Mouse (Mus musculus) ES-E14 (cell line): ENCODE data around the gene Unk. TPM values are rescaled to one million over a fixed set of nuclear protein-coding genes. Genes with fewer than 3 reads are reported as not detected.

Experiments used
- DNase-seq: peaks from one replicate; pipeline ENCODE4 v3.0.0-alpha.2; 2013; ENCODE audit warnings: low read depth, low spot score
- H3K27ac ChIP-seq: 2 replicates; pipeline ENCODE4 v1.5.1; 2012; ENCODE audit warnings: low read depth, mild to moderate bottlenecking, low read length, moderate library complexity, mixed read lengths; ENCODE audit not compliant: poor library complexity, insufficient read depth, severe bottlenecking
- H3K36me3 ChIP-seq: 2 replicates; pipeline ENCODE4 v1.6.1; 2012; ENCODE audit warnings: mild to moderate bottlenecking, low read length, moderate library complexity, mixed read lengths; ENCODE audit not compliant: control insufficient read depth, poor library complexity, insufficient read depth, severe bottlenecking
- H3K4me1 ChIP-seq, 2 experiments: fragments of 150-350 bp in 1 of 2; sonication (generic) in 1 of 2; 2 replicates each; pipeline ENCODE4 v1.6.1; 2012; ENCODE audit warnings: low read length in 2 of 2, mild to moderate bottlenecking in 1 of 2, mixed read lengths in 1 of 2; ENCODE audit not compliant: control insufficient read depth in 2 of 2, insufficient read depth in 2 of 2, poor library complexity in 1 of 2
- H3K4me3 ChIP-seq, 2 experiments: fragments of 150-350 bp in 1 of 2; sonication (generic) in 1 of 2; 2 replicates each; pipeline ENCODE4 v1.5.1; 2012; ENCODE audit warnings: low read length in 2 of 2, low read depth in 1 of 2, mild to moderate bottlenecking in 1 of 2, mixed read lengths in 1 of 2; ENCODE audit not compliant: insufficient read depth in 1 of 2, poor library complexity in 1 of 2, severe bottlenecking in 1 of 2
- H3K9ac ChIP-seq: 2 replicates; pipeline ENCODE4 v1.6.1; 2012; ENCODE audit warnings: low read depth, mild to moderate bottlenecking, low read length, mixed read lengths; ENCODE audit not compliant: poor library complexity, insufficient read depth, severe bottlenecking
- H3K9me3 ChIP-seq: fragments of 150-350 bp; sonication (generic); 2 replicates; pipeline ENCODE4 v1.6.1; 2012; ENCODE audit warnings: low read depth, mild to moderate bottlenecking, low read length; ENCODE audit not compliant: control insufficient read depth, insufficient read depth
- CHD2 ChIP-seq: IDR thresholded peaks from 2 replicates; pipeline ENCODE4 v1.6.1; 2014; ENCODE audit warnings: mild to moderate bottlenecking, low read depth, low read length, inconsistent platforms
- HCFC1 ChIP-seq: IDR thresholded peaks from 2 replicates; pipeline ENCODE4 v1.6.1; 2012; ENCODE audit warnings: low read length, inconsistent platforms, borderline replicate concordance; ENCODE audit not compliant: insufficient read depth
- MAFK ChIP-seq: IDR thresholded peaks from 2 replicates; pipeline ENCODE4 v1.6.1; 2014; ENCODE audit warnings: mild to moderate bottlenecking, low read depth, low read length, inconsistent platforms; ENCODE audit not compliant: insufficient read depth
- ZC3H11A ChIP-seq: IDR thresholded peaks from 2 replicates; pipeline ENCODE4 v1.6.1; 2012; ENCODE audit warnings: low read depth, mild to moderate bottlenecking, inconsistent platforms, low read length, borderline replicate concordance
- ZNF384 ChIP-seq: IDR thresholded peaks from 2 replicates; pipeline ENCODE4 v1.6.1; 2012; ENCODE audit warnings: low read depth, low read length, inconsistent platforms
- in situ Hi-C, 2 experiments: fragments of 600-800 bp; cut with MboI; formaldehyde crosslinking; loops; one replicate each; pipeline ENCODE4 v1.15.1; 2025; ENCODE audit warnings: low sequenced_read_pairs in 2 of 2, inconsistent platforms in 1 of 2; ENCODE audit not compliant: unreplicated experiment in 2 of 2
- total RNA-seq: library from RNA; depleted of rRNA; stranded (reverse); fragments of 300-350 nt; gene quantifications from 2 replicates; pipeline ENCODE4 v1.2.3, GENCODE M21; 2012

Unk gene
- total RNA-seq, 1 experiment = 32.5 TPM

DNA sequence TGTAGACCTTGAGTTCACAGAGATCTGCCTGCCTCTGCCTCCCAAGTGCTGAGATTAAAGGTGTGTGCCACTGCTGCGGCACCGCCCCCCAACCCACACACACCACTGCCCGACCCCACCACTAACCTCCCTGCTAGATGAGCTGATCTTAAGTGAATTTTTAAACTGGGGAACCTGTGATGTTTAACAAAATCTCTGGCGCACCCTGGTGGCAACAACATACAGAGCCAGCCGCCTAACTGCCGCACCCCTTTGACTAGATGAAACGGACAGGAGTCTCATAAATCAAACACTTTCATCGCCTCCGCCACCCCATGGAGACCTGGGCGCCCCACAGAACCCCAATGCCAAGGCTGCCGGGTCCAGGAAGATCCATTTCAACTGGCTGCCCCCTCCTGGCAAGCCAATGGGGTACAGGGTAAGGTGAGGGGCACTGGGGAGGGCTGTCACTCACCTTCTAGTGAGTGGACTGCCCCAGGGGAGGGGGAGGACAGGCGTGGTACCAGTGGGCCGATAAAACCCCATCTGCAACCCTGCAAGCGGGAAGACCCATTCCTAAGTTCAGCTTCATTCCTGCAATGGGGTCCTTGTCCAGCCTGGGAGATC lies 30.5 kb upstream of the Unk start:
- Histone ChIP-seq H3K4me1 (peaks cover 0 to 8% of the 10 kb centered on the region in 2 experiments; a peak in 2 of 4 replicates), H3K27ac (no peak overlapping the region), H3K36me3 (no peaks in the 10 kb centered on the region), H3K9me3 (no peaks in the 10 kb centered on the region), H3K4me3 (no peak overlapping the region; a peak in 1 of 4 replicates), H3K9ac (no peak overlapping the region)
- peak; percentile 75 for DNase-seq
- no peak for TF ChIP-seq HCFC1
- TF ChIP-seq MAFK = no peak
- TF ChIP-seq ZC3H11A = no peak
- TF ChIP-seq CHD2 = no peak
- TF ChIP-seq ZNF384 = no peak
- in situ Hi-C loops = loop anchor here in 1 of 2 experiments (5.0 kb wide), 1 partner anchor 57 kb away; no protein-coding TSS in a partner anchor

DNA sequence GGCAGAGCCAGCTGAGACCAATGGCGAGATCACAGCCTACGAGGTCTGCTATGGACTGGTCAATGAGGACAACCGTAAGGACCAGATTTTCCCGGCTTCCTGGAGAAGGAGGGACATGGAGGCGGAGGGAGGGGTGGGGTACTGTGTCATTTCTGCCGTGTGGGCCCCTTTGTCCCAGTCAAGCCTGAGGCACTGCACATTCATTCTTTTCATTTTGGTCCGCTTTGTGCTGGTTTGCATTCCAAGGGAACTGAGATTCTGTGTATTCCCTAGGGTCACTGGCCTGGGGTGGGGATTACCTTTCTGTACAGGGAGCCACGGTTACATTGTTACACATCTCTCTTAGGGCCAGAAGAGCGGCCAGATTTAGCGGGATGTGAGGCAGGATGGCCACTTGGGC lies 29.5 kb upstream of the Unk start:
- Histone ChIP-seq H3K9ac (no peak overlapping the region), H3K9me3 (no peaks in the 10 kb centered on the region), H3K4me1 (peaks cover 3 to 13% of the 10 kb centered on the region in 2 experiments; a peak in 3 of 4 replicates), H3K27ac (no peak overlapping the region), H3K36me3 (no peaks in the 10 kb centered on the region), H3K4me3 (no peak overlapping the region)
- no peak for DNase-seq
- TF ChIP-seq ZC3H11A (no peak), ZNF384 (no peak), HCFC1 (no peak), MAFK (no peak), CHD2 (no peak)
- in situ Hi-C loops = no loop called here

DNA sequence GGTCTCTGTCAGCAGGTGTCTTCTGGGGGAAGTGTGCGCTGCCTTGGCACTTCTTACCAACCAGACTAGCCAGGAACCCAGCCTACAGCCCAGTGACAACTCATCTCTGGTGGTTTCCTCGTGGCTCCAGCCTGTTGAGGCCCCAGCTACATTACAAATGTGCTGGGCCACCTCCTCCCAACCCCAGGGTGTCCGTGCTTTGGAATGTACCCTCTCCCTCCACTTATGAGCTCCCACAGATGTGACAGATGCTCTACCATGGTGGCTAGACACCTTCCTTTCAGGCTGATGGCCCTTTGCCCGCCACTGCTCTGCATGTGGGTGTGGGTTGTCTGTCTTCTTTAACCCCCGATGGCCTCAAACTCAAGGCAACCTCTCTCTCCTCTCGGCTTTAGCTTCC lies 28.4 kb upstream of the Unk start:
- no peak for DNase-seq
- no peaks in the 10 kb centered on the region for H3K36me3 ChIP-seq
- in situ Hi-C loops = no loop called here
- H3K27ac ChIP-seq = no peak overlapping the region
- H3K4me3 ChIP-seq = no peak overlapping the region
- no peak overlapping the region for H3K9ac ChIP-seq
- no peaks in the 10 kb centered on the region for H3K9me3 ChIP-seq
- TF ChIP-seq MAFK = no peak
- TF ChIP-seq HCFC1 = no peak
- TF ChIP-seq ZC3H11A = no peak
- no peak for TF ChIP-seq ZNF384
- no peak for TF ChIP-seq CHD2
- peaks cover 3 to 21% of the 10 kb centered on the region in 2 experiments; a peak in 3 of 4 replicates for H3K4me1 ChIP-seq

DNA sequence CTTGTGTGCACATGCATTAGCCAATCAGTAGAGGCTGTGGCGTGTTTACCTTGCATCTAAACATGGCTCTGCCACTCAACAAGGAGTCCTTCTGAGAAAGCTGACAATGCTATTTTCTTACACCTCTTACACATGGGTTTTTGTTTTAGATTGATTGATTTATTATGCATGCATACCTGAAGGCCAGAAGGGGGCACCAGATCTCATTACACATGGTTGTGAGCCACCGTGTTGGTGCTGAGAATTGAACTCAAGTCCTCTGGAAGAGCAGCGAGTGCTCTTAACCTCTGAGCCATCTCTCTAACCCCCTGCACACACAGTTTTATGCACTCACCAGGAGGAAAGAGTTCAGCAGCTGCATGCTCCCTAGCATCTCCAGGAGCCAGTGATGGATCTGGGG lies 27.2 kb upstream of the Unk start:
- DNase-seq = no peak
- TF ChIP-seq HCFC1 (no peak), MAFK (peak; percentile 49; the same call in 1 of the 2 replicates), ZNF384 (no peak)
- H3K9ac ChIP-seq = no peak overlapping the region
- H3K9me3 ChIP-seq = no peaks in the 10 kb centered on the region
- H3K27ac ChIP-seq = no peak overlapping the region
- H3K4me3 ChIP-seq = no peak overlapping the region
- peaks cover 3 to 25% of the 10 kb centered on the region in 2 experiments; a peak in 3 of 4 replicates for H3K4me1 ChIP-seq
- peaks cover 8% of the 10 kb centered on the region for H3K36me3 ChIP-seq
- in situ Hi-C loops = no loop called here

DNA sequence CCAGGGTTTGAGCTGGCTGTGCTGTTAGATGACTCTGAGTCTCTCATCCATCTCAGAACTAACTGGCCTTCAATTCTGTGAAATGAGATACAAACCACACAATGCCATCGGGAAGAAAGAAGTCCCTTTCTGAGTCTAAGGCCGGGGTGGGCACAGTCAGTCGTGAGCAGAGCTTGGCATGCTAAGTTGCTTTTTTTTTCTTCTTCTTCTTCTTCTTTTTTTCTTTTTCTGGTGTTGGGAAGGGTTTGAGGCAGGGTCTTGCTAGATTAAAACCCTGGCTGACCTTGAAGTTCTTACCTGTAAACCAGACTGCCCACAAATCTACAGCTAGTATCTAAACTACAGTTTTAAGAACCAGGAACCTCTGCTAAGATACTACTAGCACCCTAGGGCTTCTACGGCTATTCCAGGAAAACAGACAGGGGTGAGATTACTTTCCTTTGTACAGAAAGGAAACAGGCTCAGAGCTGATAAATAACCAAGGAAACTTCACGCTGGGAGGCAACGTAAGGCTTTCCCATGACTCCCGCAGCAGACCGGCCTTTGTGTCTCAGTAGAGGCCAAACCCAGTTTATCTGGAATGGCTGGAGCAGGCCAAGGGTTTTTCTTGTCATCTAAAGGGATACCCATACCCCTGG lies 25.8 kb upstream of the Unk start:
- Histone ChIP-seq H3K9me3 (no peaks in the 10 kb centered on the region), H3K9ac (peak overlapping the region; percentile 63), H3K27ac (no peak overlapping the region), H3K4me1 (peaks cover 3 to 25% of the 10 kb centered on the region in 2 experiments; a peak in 3 of 4 replicates), H3K36me3 (peaks cover 21% of the 10 kb centered on the region), H3K4me3 (peak overlapping the region; percentile 37 to 67)
- in situ Hi-C loops = no loop called here
- DNase-seq = no peak
- TF ChIP-seq MAFK (no peak), ZNF384 (no peak), CHD2 (no peak), ZC3H11A (no peak), HCFC1 (no peak)
